Mouse (Mus musculus) G1E (cell line): ENCODE measurements at regions not wholly inside any gene's neighbourhood (a gene's known extent, or its start where the extent isn't known, plus 50 kb on each side); places are given as distances from the start of the nearest gene placed in this dataset.

Experiments
- CTCF ChIP-seq: IDR thresholded peaks from 2 replicates; pipeline ENCODE4 v1.5.1; 2012; ENCODE audit warnings: low read depth, low read length, inconsistent platforms, mixed read lengths
- GATA1 ChIP-seq: IDR thresholded peaks from 2 replicates; pipeline ENCODE4 v1.6.1; 2012; ENCODE audit warnings: borderline replicate concordance, low read length, inconsistent platforms, mixed read lengths
- POLR2AphosphoS5 ChIP-seq: IDR thresholded peaks from 2 replicates; pipeline ENCODE4 v1.6.1; 2012; ENCODE audit warnings: low read depth, low read length, inconsistent platforms; ENCODE audit not compliant: insufficient replicate concordance
- TAL1 ChIP-seq: conservative IDR thresholded peaks from 2 replicates; pipeline ENCODE4 v1.6.1; 2012; ENCODE audit warnings: low read depth, low read length, inconsistent platforms, mixed read lengths

- TF ChIP-seq CTCF (no peak), GATA1 (no peak), POLR2AphosphoS5 (no peak), TAL1 (no peak)
Observed at GRCm38 (mm10) chr2:147254137-147254536, 60.1 kb upstream of the Nkx2-2 start.
